Mouse (Mus musculus): Measurements from ENCODE around the gene Gm43720. TPM values are rescaled to one million over a fixed set of nuclear protein-coding genes. Genes with fewer than 3 reads are reported as not detected.

Gene Gm43720
- polyA plus RNA-seq, 1 experiment from 2014 or later = not detected

DNA sequence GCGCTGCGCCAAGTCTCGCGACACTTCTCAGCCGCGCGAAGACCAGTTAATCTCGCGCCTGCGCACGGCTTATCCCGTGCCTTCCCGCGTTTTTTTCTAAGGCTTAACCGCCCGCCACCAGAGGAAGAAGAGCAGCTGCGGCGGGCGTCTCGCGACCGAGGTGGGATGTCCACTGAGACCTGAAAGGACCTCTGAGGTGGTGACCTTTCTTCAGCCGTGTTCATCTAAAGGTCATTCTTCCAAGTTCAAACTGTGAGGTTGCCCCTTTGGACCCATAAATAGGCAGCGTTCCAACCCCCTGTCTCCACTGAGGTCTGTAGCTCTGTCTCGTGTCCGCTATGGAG is 639 bp upstream of the Gm43720 start:
- 20% methylated on average over 26 of the region's 26 CpGs for WGBS (ENCODE audit: insufficient replicate concordance)
- Histone ChIP-seq H3K36me3 (ENCODE audit: control insufficient read depth, insufficient read depth) (no peaks in the 10 kb centered on the region), H3K9me3 (replicated peaks; ENCODE audit: control insufficient read depth, low read length) (peaks cover 3% of the 10 kb centered on the region; the same call in 1 of the 2 replicates), H3K9ac (ENCODE audit: low read depth, low read length) (no peak overlapping the region), H3K4me1 (ENCODE audit: control insufficient read depth, low read depth, low read length) (peaks cover 9% of the 10 kb centered on the region), H3K27ac (ENCODE audit: low read length) (no peak overlapping the region), H3K4me2 (ENCODE audit: low read depth, low read length) (peak overlapping the region; percentile 72), H3K4me3 (ENCODE audit: low read depth, low read length) (peak overlapping the region; percentile 57), H3K27me3 (ENCODE audit: control insufficient read depth, insufficient read depth, low read depth, low read length) (peaks cover 8% of the 10 kb centered on the region)
- no peak for ATAC-seq (ENCODE audit: low read depth)

DNA sequence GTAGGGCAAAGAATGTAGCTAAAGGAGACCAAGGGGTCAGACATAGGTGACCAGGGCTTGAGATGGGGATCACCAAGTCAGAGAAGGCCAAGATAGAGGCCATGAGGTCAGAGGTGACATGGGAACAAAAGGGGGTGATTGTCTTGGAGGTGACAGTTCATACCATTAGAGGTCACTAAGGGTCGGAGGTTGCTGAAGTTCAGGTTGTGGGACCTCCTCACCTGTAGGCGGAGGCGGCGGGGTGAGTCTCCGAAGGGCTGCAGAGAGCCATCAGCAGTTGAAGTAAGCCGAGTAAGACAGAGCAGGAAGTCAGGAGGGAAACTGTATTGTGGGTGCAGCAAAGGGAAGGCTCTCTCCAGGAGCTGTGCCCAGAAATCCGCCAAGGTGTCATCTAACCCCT is 1.8 kb downstream of the Gm43720 start:
- Histone ChIP-seq H3K4me3 (ENCODE audit: low read depth, low read length) (no peak overlapping the region), H3K4me2 (ENCODE audit: low read depth, low read length) (no peak overlapping the region), H3K9ac (ENCODE audit: low read depth, low read length) (no peak overlapping the region), H3K36me3 (ENCODE audit: control insufficient read depth, insufficient read depth) (no peaks in the 10 kb centered on the region), H3K9me3 (replicated peaks; ENCODE audit: control insufficient read depth, low read length) (peaks cover 3% of the 10 kb centered on the region; the same call in 1 of the 2 replicates), H3K4me1 (ENCODE audit: control insufficient read depth, low read depth, low read length) (peaks cover 9% of the 10 kb centered on the region), H3K27me3 (ENCODE audit: control insufficient read depth, insufficient read depth, low read depth, low read length) (peaks cover 11% of the 10 kb centered on the region), H3K27ac (ENCODE audit: low read length) (no peak overlapping the region)
- no peak for ATAC-seq (ENCODE audit: low read depth)
- 77% methylated on average over 7 of the region's 7 CpGs for WGBS (ENCODE audit: insufficient replicate concordance)

DNA sequence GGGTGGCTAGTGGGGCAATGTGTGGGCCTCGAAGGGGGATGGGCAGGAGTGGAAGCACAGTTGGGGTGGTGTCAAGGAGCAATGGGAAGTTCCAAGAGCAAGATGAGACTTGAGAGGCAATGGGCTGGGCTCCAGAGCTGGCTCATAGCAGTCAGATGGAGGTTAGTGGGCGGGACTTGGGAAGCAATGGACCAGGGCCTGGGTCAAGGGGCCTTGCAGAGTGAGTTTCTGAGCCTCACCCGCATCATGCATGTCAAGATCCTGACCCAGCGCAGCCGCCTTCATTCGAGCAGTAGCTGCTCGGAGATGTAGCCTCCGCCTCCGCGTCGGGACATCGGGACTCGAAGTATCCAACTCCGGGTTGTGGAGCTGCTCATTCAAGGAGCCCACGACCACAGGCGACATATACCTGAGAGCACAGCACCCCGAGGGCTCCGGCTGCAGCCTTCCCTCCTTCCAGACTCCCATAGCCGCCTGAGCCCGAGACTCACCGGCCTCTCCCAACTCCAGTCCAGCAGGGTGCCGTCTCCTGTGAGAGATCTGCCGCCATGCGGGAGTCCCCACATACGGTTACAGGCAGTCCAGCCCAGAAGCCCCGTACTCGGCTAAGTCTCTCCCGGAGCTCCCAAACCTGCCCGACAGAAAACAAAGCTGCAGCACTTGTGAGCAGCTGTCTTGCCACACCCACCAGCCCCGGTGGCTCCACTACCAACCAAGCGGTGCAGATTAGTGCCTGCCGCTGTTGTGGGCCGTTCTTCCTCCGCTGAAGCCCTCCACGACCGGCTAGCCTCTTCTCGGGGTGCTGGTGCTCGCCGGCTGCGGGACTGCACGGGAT is 4.3 kb downstream of the Gm43720 start:
- Histone ChIP-seq H3K36me3 (ENCODE audit: control insufficient read depth, insufficient read depth) (no peaks in the 10 kb centered on the region), H3K4me3 (ENCODE audit: low read depth, low read length) (no peak overlapping the region)

DNA sequence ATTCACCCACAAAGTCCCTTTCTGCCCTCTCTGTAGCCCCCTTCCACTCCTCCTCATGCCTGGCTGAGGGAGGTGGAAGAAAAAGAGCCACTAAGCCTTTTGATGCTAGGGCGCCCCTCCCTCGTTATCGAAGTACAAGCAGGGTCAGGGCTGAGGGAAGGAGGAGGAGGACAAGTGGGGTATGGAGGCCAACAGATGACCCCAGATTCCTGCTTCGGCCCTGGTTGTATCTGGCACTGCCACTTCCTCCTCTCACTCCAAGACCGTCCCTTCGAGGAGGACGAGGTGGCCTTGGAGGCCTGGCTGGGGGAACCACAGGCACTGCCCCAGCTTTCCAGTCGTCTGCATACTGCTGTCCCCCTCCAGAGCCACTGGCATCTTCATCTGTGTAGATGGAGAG is 5.6 kb downstream of the Gm43720 start:
- Histone ChIP-seq H3K4me3 (ENCODE audit: low read depth, low read length) (no peak overlapping the region), H3K4me1 (ENCODE audit: control insufficient read depth, low read depth, low read length) (no peaks in the 10 kb centered on the region; the same call in 1 of the 2 replicates), H3K4me2 (ENCODE audit: low read depth, low read length) (no peak overlapping the region), H3K36me3 (ENCODE audit: control insufficient read depth, insufficient read depth) (no peaks in the 10 kb centered on the region), H3K9me3 (replicated peaks; ENCODE audit: control insufficient read depth, low read length) (no peaks in the 10 kb centered on the region), H3K27ac (ENCODE audit: low read length) (no peak overlapping the region), H3K9ac (ENCODE audit: low read depth, low read length) (no peak overlapping the region), H3K27me3 (ENCODE audit: control insufficient read depth, insufficient read depth, low read depth, low read length) (peaks cover 31% of the 10 kb centered on the region)
- 55% methylated on average over 8 of the region's 8 CpGs for WGBS (ENCODE audit: insufficient replicate concordance)
- no peak for ATAC-seq (ENCODE audit: low read depth)

More for the DNA sequence above, 4.3 kb downstream of the Gm43720 start:
- no peak overlapping the region for H3K9ac ChIP-seq (ENCODE audit: low read depth, low read length)
- peaks cover 1% of the 10 kb centered on the region; the same call in 1 of the 2 replicates for H3K9me3 ChIP-seq (replicated peaks; ENCODE audit: control insufficient read depth, low read length)
- peaks cover 34% of the 10 kb centered on the region for H3K27me3 ChIP-seq (ENCODE audit: control insufficient read depth, insufficient read depth, low read depth, low read length)
- ATAC-seq (ENCODE audit: low read depth) = no peak
- peaks cover 9% of the 10 kb centered on the region for H3K4me1 ChIP-seq (ENCODE audit: control insufficient read depth, low read depth, low read length)
- WGBS (ENCODE audit: insufficient replicate concordance) = 63% methylated on average over 41 of the region's 41 CpGs
- H3K27ac ChIP-seq (ENCODE audit: low read length) = no peak overlapping the region
- H3K4me2 ChIP-seq (ENCODE audit: low read depth, low read length) = no peak overlapping the region

DNA sequence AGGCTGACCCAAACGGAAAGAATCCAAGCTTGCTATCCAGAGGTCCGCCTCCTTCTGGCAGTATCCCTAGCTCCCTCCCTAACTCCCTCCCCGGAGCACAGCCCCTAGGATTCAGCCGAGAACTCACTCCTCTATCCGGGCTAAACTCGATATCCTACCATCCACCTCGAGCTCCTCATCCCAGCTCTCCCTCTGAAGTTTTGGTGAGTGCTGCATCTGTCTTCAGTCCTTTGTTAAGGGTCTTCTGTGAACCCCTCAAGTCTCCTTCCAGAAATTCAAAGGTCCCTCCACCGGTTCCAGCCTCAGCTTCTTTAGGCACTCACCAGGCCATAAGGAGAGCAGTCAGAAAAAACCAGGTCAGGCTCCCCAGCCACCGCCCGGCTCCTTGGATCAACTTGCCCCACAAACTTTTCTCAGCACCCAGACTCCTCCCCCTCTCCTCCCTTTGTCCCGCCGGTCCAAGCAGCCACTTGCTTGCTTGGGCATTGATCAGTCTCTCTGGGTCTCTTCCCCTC is 7.3 kb downstream of the Gm43720 start, which contains the start of gene Gal3st4:
Gal3st4 (minus strand) TSS at position 432 of the 515 bp plus-strand sequence.
- no peak for ATAC-seq (ENCODE audit: low read depth)
- Histone ChIP-seq H3K9ac (ENCODE audit: low read depth, low read length) (no peak within 1 kb of the TSS), H3K27ac (ENCODE audit: low read length) (no peak within 1 kb of the TSS), H3K4me3 (ENCODE audit: low read depth, low read length) (no peak within 1 kb of the TSS), H3K9me3 (replicated peaks; ENCODE audit: control insufficient read depth, low read length) (no peaks in the 10 kb centered on the region), H3K27me3 (ENCODE audit: control insufficient read depth, insufficient read depth, low read depth, low read length) (peaks cover 26% of the 10 kb centered on the region), H3K36me3 (ENCODE audit: control insufficient read depth, insufficient read depth) (no peaks in the 10 kb centered on the region), H3K4me1 (ENCODE audit: control insufficient read depth, low read depth, low read length) (no peaks in the 10 kb centered on the region), H3K4me2 (ENCODE audit: low read depth, low read length) (no peak within 1 kb of the TSS)
- WGBS (ENCODE audit: insufficient replicate concordance) = 21% methylated on average over 12 of the region's 12 CpGs

DNA sequence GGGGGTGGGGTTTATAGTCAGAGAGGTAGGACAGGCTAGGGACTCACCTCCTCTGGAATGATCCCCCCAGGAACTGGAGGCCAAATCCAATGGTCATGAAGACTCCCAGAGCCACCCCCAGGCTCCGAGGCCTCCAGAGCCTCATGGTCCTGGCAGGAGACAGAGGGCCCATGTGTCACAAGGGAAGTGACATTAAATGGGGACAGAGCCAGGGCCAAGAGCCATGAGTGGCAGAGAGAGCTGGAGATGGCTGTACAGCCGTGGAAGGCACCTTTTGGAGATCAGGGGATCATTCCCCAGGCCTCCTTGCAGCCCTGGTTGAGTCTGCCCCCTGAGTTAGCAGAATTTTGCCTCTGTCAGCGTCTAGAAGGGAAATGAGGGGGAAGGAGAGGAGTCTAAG is 8.5 kb downstream of the Gm43720 start:
- H3K9ac ChIP-seq (ENCODE audit: low read depth, low read length) = no peak overlapping the region
- no peaks in the 10 kb centered on the region for H3K4me1 ChIP-seq (ENCODE audit: control insufficient read depth, low read depth, low read length)
- no peaks in the 10 kb centered on the region for H3K9me3 ChIP-seq (replicated peaks; ENCODE audit: control insufficient read depth, low read length)
- peaks cover 26% of the 10 kb centered on the region for H3K27me3 ChIP-seq (ENCODE audit: control insufficient read depth, insufficient read depth, low read depth, low read length)
- no peak overlapping the region for H3K27ac ChIP-seq (ENCODE audit: low read length)
- H3K4me3 ChIP-seq (ENCODE audit: low read depth, low read length) = no peak overlapping the region
- no peaks in the 10 kb centered on the region for H3K36me3 ChIP-seq (ENCODE audit: control insufficient read depth, insufficient read depth)
- WGBS (ENCODE audit: insufficient replicate concordance) = 44% methylated on average over 3 of the region's 3 CpGs
- ATAC-seq (ENCODE audit: low read depth) = no peak
- no peak overlapping the region for H3K4me2 ChIP-seq (ENCODE audit: low read depth, low read length)

DNA sequence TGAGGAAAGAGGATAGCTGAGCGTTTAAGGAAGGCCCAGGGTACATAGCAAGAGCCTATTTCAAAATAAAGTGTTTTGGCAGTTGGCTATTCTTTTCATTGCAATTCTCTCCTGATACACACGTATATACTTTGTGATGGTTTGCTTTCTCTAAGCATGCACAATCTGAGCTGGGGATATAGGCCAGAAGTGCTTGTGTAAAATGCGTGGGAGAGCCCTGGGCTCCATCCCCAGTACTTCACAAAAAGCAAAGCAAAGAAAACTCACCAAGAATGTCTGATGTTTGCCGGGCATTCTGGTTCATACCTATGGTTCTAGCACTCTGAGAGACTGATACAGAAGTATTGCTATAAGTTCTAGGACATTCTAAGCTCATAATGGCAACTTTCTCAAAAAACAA is 10.8 kb downstream of the Gm43720 start:
- 57% methylated on average over 4 of the region's 4 CpGs for WGBS (ENCODE audit: insufficient replicate concordance)
- H3K27me3 ChIP-seq (ENCODE audit: control insufficient read depth, insufficient read depth, low read depth, low read length) = peaks cover 23% of the 10 kb centered on the region
- H3K36me3 ChIP-seq (ENCODE audit: control insufficient read depth, insufficient read depth) = no peaks in the 10 kb centered on the region
- H3K4me2 ChIP-seq (ENCODE audit: low read depth, low read length) = no peak overlapping the region
- no peaks in the 10 kb centered on the region; the same call in 1 of the 2 replicates for H3K4me1 ChIP-seq (ENCODE audit: control insufficient read depth, low read depth, low read length)
- H3K9me3 ChIP-seq (replicated peaks; ENCODE audit: control insufficient read depth, low read length) = no peaks in the 10 kb centered on the region
- no peak overlapping the region for H3K4me3 ChIP-seq (ENCODE audit: low read depth, low read length)
- no peak overlapping the region for H3K27ac ChIP-seq (ENCODE audit: low read length)
- no peak for ATAC-seq (ENCODE audit: low read depth)
- no peak overlapping the region for H3K9ac ChIP-seq (ENCODE audit: low read depth, low read length)

DNA sequence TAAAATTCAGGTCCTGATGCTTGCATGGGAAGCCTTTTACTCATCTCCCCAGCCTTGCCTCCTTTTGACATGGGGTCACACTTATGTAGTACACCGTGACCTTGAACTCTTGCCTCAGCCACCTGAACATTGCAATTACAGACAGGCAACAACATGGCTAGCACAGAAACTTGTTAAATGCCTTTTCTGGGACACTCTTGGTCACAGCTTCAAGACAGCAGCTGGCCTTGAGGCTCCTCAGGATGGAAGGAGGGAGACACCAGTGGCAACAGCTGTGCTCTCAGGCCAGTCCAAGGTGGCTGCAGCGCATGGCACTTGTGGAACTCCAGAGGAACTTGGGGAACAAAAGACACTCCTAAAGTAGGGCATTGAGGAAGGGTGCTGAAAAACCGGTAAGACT is 12.6 kb downstream of the Gm43720 start:
- Histone ChIP-seq H3K9ac (ENCODE audit: low read depth, low read length) (no peak overlapping the region), H3K27me3 (ENCODE audit: control insufficient read depth, insufficient read depth, low read depth, low read length) (peaks cover 14% of the 10 kb centered on the region), H3K36me3 (ENCODE audit: control insufficient read depth, insufficient read depth) (no peaks in the 10 kb centered on the region), H3K9me3 (replicated peaks; ENCODE audit: control insufficient read depth, low read length) (no peaks in the 10 kb centered on the region), H3K4me2 (ENCODE audit: low read depth, low read length) (no peak overlapping the region), H3K4me1 (ENCODE audit: control insufficient read depth, low read depth, low read length) (peaks cover 12% of the 10 kb centered on the region), H3K4me3 (ENCODE audit: low read depth, low read length) (no peak overlapping the region), H3K27ac (ENCODE audit: low read length) (no peak overlapping the region)
- no peak for ATAC-seq (ENCODE audit: low read depth)
- WGBS (ENCODE audit: insufficient replicate concordance) = 72% methylated on average over 3 of the region's 3 CpGs

DNA sequence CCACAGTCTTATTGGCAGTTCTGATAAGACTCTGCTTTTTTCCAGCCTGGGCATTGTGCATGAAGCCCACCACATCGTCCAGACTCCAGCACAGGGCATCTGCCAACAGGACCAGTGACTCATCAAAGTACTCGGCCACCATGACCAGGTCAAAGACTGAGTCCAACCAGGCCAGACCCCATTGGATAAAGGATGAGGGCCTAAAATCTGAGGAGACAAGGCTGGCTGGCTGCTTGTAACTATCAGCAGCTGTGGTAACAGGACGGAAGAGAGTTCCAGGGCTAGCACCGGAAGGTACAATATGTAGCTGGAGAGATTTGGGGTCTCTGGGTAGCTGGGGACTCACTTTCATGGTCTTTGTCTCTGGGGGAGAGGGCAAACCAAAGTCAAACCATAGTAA is 14.0 kb downstream of the Gm43720 start:
- 78% methylated on average over 4 of the region's 4 CpGs for WGBS (ENCODE audit: insufficient replicate concordance)
- H3K27ac ChIP-seq (ENCODE audit: low read length) = no peak overlapping the region
- H3K4me2 ChIP-seq (ENCODE audit: low read depth, low read length) = no peak overlapping the region
- peaks cover 25% of the 10 kb centered on the region for H3K4me1 ChIP-seq (ENCODE audit: control insufficient read depth, low read depth, low read length)
- H3K27me3 ChIP-seq (ENCODE audit: control insufficient read depth, insufficient read depth, low read depth, low read length) = peaks cover 2% of the 10 kb centered on the region; the same call in 1 of the 2 replicates
- no peak overlapping the region for H3K4me3 ChIP-seq (ENCODE audit: low read depth, low read length)
- ATAC-seq (ENCODE audit: low read depth) = no peak
- no peak overlapping the region for H3K9ac ChIP-seq (ENCODE audit: low read depth, low read length)
- H3K9me3 ChIP-seq (replicated peaks; ENCODE audit: control insufficient read depth, low read length) = no peaks in the 10 kb centered on the region
- peaks cover 3% of the 10 kb centered on the region for H3K36me3 ChIP-seq (ENCODE audit: control insufficient read depth, insufficient read depth)

Measured in liver, embryonic 16.5 days (tissue).